Mouse (Mus musculus) intestine, postnatal 0 days (tissue): Measurements from ENCODE around the gene Syt9. TPM values are rescaled to one million over a fixed set of nuclear protein-coding genes. Genes with fewer than 3 reads are reported as not detected.

Experiments
- ATAC-seq: fragments of 200-750 bp; cut with Nextera tagmentation; 2 replicates; pipeline ENCODE4 v1.8.0; 2017; ENCODE audit warnings: mild to moderate bottlenecking, moderate TSS enrichment, moderate library complexity
- H3K27ac ChIP-seq: fragments of 300-500 bp; sonication (generic); 2 replicates; pipeline ENCODE4 v1.5.1; 2014; ENCODE audit warnings: mild to moderate bottlenecking, low read depth, low read length, moderate library complexity
- H3K27me3 ChIP-seq: fragments of 300-500 bp; sonication (generic); replicated peaks from 2 replicates; pipeline ENCODE4 v1.6.1; 2014; ENCODE audit warnings: low read length, mixed read lengths; ENCODE audit not compliant: control insufficient read depth, insufficient read depth
- H3K36me3 ChIP-seq: fragments of 300-500 bp; sonication (generic); 2 replicates; pipeline ENCODE4 v1.6.1; 2014; ENCODE audit warnings: mild to moderate bottlenecking, moderate library complexity; ENCODE audit not compliant: control insufficient read depth, insufficient read depth
- H3K4me1 ChIP-seq: fragments of 300-500 bp; sonication (generic); replicated peaks from 2 replicates; pipeline ENCODE4 v1.6.1; 2014; ENCODE audit warnings: antibody characterized with exemption, low read length, mixed read lengths; ENCODE audit not compliant: control insufficient read depth, insufficient read depth
- H3K4me2 ChIP-seq: fragments of 300-500 bp; sonication (generic); replicated peaks from 2 replicates; pipeline ENCODE4 v1.6.1; 2014; ENCODE audit warnings: low read depth, mild to moderate bottlenecking, moderate library complexity
- H3K4me3 ChIP-seq: fragments of 300-500 bp; sonication (generic); 2 replicates; pipeline ENCODE4 v1.5.1; 2014; ENCODE audit warnings: low read depth, low read length
- H3K9ac ChIP-seq: fragments of 300-500 bp; sonication (generic); 2 replicates; pipeline ENCODE4 v1.6.1; 2014; ENCODE audit warnings: mild to moderate bottlenecking, low read depth, low read length
- H3K9me3 ChIP-seq: fragments of 300-500 bp; sonication (generic); 2 replicates; pipeline ENCODE4 v1.6.1; 2016; ENCODE audit warnings: mixed run types; ENCODE audit not compliant: control insufficient read depth
- CTCF ChIP-seq: sonication (generic); IDR thresholded peaks from 2 replicates; pipeline ENCODE4 v1.5.1; 2016; ENCODE audit warnings: low read depth, mild to moderate bottlenecking, control low read depth, antibody characterized with exemption, moderate library complexity
- WGBS: fragments of 180-500 bp; shearing (Covaris S2); extraction: QIAGEN DNeasy Blood & Tissue Kit; methylation state at CpG from one replicate; pipeline ENCODE4 v1.1.7; 2014; 5-methylcytosine and 5-hydroxymethylcytosine counted together
- polyA plus RNA-seq: library from polyadenylated mRNA; unstranded; fragments of >200 nt; fragmentation: Nextera tagmentation; extraction: Ambion mirVana; gene quantifications from 2 replicates; pipeline ENCODE4 v1.2.1, GENCODE M21; 2015

Syt9 gene
- polyA plus RNA-seq, 1 experiment from 2014 or later: 1.9 TPM

- Histone ChIP-seq H3K36me3 (no peaks in the 10 kb centered on the region), H3K9ac (peak within 1 kb of the TSS; percentile 60), H3K4me1 (0 out of 2 replicates have a peak, but pooled peaks cover 3% of the 10 kb centered on the region), H3K27me3 (no peaks in the 10 kb centered on the region), H3K27ac (peak within 1 kb of the TSS; percentile 82), H3K4me3 (peak within 1 kb of the TSS; percentile 60), H3K9me3 (no peaks in the 10 kb centered on the region), H3K4me2 (peak within 1 kb of the TSS; percentile 94)
- no peak for TF ChIP-seq CTCF
- peak; percentile 99 for ATAC-seq
- WGBS: 1% methylated on average over 24 of the region's 24 CpGs
Observed at GRCm38 (mm10) chr7:107594857-107595402, 224.4 kb downstream of the Syt9 start, which contains the start of gene Ppfibp2. Gene Ppfibp2, plus strand, starts transcription at chr7:107595207.

DNA sequence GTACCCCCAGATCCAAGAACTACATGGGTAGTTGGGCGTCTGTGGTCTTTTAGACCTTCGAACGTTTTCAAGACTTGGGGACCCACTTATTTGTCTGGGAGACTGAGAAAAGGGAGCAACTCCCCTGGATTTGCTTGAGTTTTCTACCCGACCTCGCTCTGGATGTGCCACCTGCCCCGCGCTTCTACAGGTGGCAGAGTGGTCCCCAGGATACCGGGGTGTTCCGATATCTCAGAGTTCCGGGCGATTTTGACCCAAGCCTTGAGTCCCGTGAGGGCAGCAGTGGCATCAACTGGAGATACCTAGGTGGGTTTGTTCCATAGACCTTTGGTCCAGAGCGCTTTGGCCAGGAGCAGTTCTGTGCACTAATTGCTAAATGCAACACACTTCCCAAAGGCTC is 224.9 kb downstream of the Syt9 start:
- ATAC-seq: no peak
- no peaks in the 10 kb centered on the region for H3K9me3 ChIP-seq
- peak overlapping the region; percentile 82; the same call in 1 of the 2 replicates for H3K27ac ChIP-seq

GRCm38 (mm10) chr7:107596753-107597152 is 226.2 kb downstream of the Syt9 start:
- no peaks in the 10 kb centered on the region for H3K9me3 ChIP-seq
- H3K36me3 ChIP-seq: no peaks in the 10 kb centered on the region
- TF ChIP-seq CTCF: no peak
- no peak for ATAC-seq
- no peak overlapping the region for H3K27ac ChIP-seq
- no peak overlapping the region for H3K9ac ChIP-seq
- H3K4me2 ChIP-seq: no peak overlapping the region
- no peak overlapping the region for H3K4me3 ChIP-seq
- H3K4me1 ChIP-seq: 0 out of 2 replicates have a peak, but pooled peaks cover 3% of the 10 kb centered on the region
- H3K27me3 ChIP-seq: no peaks in the 10 kb centered on the region

More for the DNA sequence above, 224.9 kb downstream of the Syt9 start:
- TF ChIP-seq CTCF: no peak
- WGBS: 10% methylated on average over 13 of the region's 13 CpGs
- Histone ChIP-seq H3K27me3 (no peaks in the 10 kb centered on the region), H3K9ac (peak overlapping the region; percentile 60; the same call in 1 of the 2 replicates), H3K4me2 (peak overlapping the region; percentile 94), H3K4me3 (peak overlapping the region; percentile 60), H3K36me3 (no peaks in the 10 kb centered on the region), H3K4me1 (0 out of 2 replicates have a peak, but pooled peaks cover 3% of the 10 kb centered on the region)

GRCm38 (mm10) chr7:107597956-107598355 is 227.4 kb downstream of the Syt9 start:
- no peaks in the 10 kb centered on the region for H3K36me3 ChIP-seq
- TF ChIP-seq CTCF: no peak
- H3K4me3 ChIP-seq: no peak overlapping the region
- H3K27me3 ChIP-seq: no peaks in the 10 kb centered on the region
- no peaks in the 10 kb centered on the region for H3K9me3 ChIP-seq
- 83% methylated on average over 3 of the region's 3 CpGs for WGBS
- no peak for ATAC-seq
- H3K9ac ChIP-seq: no peak overlapping the region
- H3K4me2 ChIP-seq: no peak overlapping the region
- H3K4me1 ChIP-seq: 0 out of 2 replicates have a peak, but pooled peaks cover 3% of the 10 kb centered on the region
- H3K27ac ChIP-seq: no peak overlapping the region

Other genes with a start within 250 kb of the Syt9 start
- not detected in 2 replicates for gene Olfr715, start 239.6 kb upstream of the Syt9 start, polyA plus RNA-seq
- gene Olfr716, start 232.4 kb upstream of the Syt9 start, polyA plus RNA-seq: not detected in 2 replicates
- not detected in 2 replicates for gene Nlrp14, start 203.7 kb upstream of the Syt9 start, polyA plus RNA-seq
- gene Rbmxl2, start 161.3 kb upstream of the Syt9 start, polyA plus RNA-seq: not detected in 2 replicates
- 7.3 and 7.4 TPM in 2 replicates for gene Olfml1, start 196.7 kb downstream of the Syt9 start, polyA plus RNA-seq
- 9.8 and 10.7 TPM in 2 replicates for gene Ppfibp2, start 224.5 kb downstream of the Syt9 start, polyA plus RNA-seq